Mouse (Mus musculus) neural tube, embryonic 11.5 days (tissue): Measurements from ENCODE around the gene Selplg. TPM values are rescaled to one million over a fixed set of nuclear protein-coding genes. Genes with fewer than 3 reads are reported as not detected.
A peak's percentile ranks its signal among the peaks of the same experiment; 100 is the strongest.

Experiments used
- ATAC-seq: fragments of 200-750 bp; cut with Nextera tagmentation; 2 replicates; pipeline ENCODE4 v1.8.0; 2017; ENCODE audit warnings: moderate number of reproducible peaks, mild to moderate bottlenecking, moderate TSS enrichment, moderate library complexity; ENCODE audit not compliant: insufficient read depth, low FRiP score, low TSS enrichment
- DNase-seq: peaks from one replicate; pipeline ENCODE4 v3.0.0-alpha.2; 2015; ENCODE audit warnings: low spot score
- H3K27ac ChIP-seq: fragments of 300-500 bp; sonication (generic); 2 replicates; pipeline ENCODE4 v1.5.1; 2014; ENCODE audit warnings: low read depth, mild to moderate bottlenecking, low read length
- H3K27me3 ChIP-seq: fragments of 300-500 bp; sonication (generic); 2 replicates; pipeline ENCODE4 v1.6.1; 2014; ENCODE audit warnings: mild to moderate bottlenecking, low read length, mixed read lengths; ENCODE audit not compliant: control insufficient read depth, insufficient read depth
- H3K36me3 ChIP-seq: fragments of 300-500 bp; sonication (generic); 2 replicates; pipeline ENCODE4 v1.6.1; 2014; ENCODE audit warnings: mild to moderate bottlenecking, low read length, moderate library complexity, mixed read lengths; ENCODE audit not compliant: control insufficient read depth, insufficient read depth
- H3K4me1 ChIP-seq: fragments of 300-500 bp; sonication (generic); 2 replicates; pipeline ENCODE4 v1.6.1; 2014; ENCODE audit warnings: low read length, mixed read lengths; ENCODE audit not compliant: control insufficient read depth, insufficient read depth
- H3K4me2 ChIP-seq: fragments of 300-500 bp; sonication (generic); 2 replicates; pipeline ENCODE4 v1.6.1; 2014; ENCODE audit warnings: low read depth, mild to moderate bottlenecking, moderate library complexity
- H3K4me3 ChIP-seq: fragments of 300-500 bp; sonication (generic); 2 replicates; pipeline ENCODE4 v1.5.1; 2014; ENCODE audit warnings: low read depth, low read length
- H3K9ac ChIP-seq: fragments of 300-500 bp; sonication (generic); 2 replicates; pipeline ENCODE4 v1.6.1; 2014; ENCODE audit warnings: mild to moderate bottlenecking, low read length
- H3K9me3 ChIP-seq: fragments of 300-500 bp; sonication (generic); 2 replicates; pipeline ENCODE4 v1.6.1; 2016; ENCODE audit warnings: low read length; ENCODE audit not compliant: control insufficient read depth
- WGBS: fragments of 180-500 bp; shearing (Covaris S2); extraction: QIAGEN DNeasy Blood & Tissue Kit; methylation state at CpG from one replicate; pipeline ENCODE4 v1.1.7; 2014; 5-methylcytosine and 5-hydroxymethylcytosine counted together
- polyA plus RNA-seq: library from polyadenylated mRNA; unstranded; fragments of >200 nt; fragmentation: Nextera tagmentation; extraction: Ambion mirVana; gene quantifications from 2 replicates; pipeline ENCODE4 v1.2.1, GENCODE M21; 2014

Gene Selplg
- polyA plus RNA-seq, 1 experiment from 2014 or later: 1.7 TPM

DNA sequence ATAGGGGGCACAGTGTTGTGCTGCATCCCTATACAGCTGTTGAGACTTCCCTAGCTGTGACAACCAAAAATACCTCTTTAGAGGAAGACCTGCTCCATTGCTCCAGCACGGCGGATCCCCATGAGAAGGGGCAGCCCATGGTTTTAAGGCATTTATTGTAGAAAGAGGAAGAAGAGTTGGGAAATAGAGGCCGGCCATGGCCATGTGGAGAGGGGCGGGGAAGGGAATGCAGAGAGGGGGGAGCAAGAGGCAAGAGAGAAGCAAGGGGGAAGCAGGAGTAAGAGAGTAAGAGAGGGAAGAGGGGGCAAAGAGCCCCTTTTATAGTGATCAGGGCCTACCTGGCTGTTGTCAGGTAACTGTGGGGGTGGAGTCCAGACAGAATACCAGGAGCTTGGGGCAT, 22.3 kb downstream of the Selplg start:
- Histone ChIP-seq H3K4me3 (no peak overlapping the region), H3K4me2 (no peak overlapping the region), H3K36me3 (no peaks in the 10 kb centered on the region), H3K27me3 (no peaks in the 10 kb centered on the region), H3K27ac (no peak overlapping the region), H3K9me3 (no peaks in the 10 kb centered on the region), H3K9ac (no peak overlapping the region), H3K4me1 (no peaks in the 10 kb centered on the region)
- 87% methylated on average over 4 of the region's 4 CpGs for WGBS
- DNase-seq: no peak
- ATAC-seq: no peak

DNA sequence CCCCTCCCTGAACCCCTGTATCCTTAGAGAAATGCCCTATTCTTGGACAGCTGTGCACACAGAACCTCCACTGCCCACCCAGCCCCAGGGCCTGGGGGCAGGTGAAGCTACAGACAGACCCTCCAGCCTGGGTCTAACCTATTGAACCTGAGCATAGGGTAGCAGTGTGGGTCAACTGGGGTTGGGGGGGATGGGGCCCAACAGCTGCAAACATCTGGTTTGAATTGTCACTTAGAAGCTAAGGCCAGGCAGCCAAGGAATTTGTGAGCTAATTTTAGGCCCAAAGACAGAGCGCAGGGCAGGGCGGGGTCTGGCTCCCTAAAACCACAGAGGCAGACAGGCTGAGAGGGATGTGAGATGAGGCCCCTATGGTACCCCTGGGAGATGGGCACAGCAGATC, 24.3 kb downstream of the Selplg start:
- no peaks in the 10 kb centered on the region for H3K4me1 ChIP-seq
- no peak overlapping the region for H3K27ac ChIP-seq
- H3K9me3 ChIP-seq: no peaks in the 10 kb centered on the region
- H3K27me3 ChIP-seq: no peaks in the 10 kb centered on the region
- no peak for DNase-seq
- no peak overlapping the region for H3K4me3 ChIP-seq
- H3K36me3 ChIP-seq: no peaks in the 10 kb centered on the region
- 59% methylated on average over 2 of the region's 2 CpGs for WGBS
- no peak overlapping the region for H3K4me2 ChIP-seq
- no peak overlapping the region for H3K9ac ChIP-seq
- ATAC-seq: no peak

DNA sequence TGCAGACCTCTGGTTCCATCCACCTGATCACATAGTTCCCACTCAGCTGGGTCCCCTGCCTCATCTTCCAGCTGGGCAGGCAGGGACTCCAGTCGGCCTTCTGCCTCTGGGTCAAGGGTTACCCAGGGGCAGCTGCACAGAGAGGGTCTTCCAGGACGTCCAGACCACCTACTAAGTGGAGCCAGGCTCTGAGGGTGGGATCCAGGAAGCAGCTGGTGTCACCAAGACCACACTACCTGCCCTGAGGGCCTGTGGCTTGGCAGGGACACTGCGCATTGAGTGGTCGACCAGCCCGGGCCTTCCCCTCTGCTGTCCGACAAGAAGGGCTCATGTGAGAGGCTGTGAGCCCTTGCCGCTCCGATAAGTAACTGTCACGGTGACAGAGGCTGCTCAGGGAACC, 24.7 kb downstream of the Selplg start:
- Histone ChIP-seq H3K27me3 (no peaks in the 10 kb centered on the region), H3K4me2 (no peak overlapping the region), H3K9ac (no peak overlapping the region), H3K27ac (no peak overlapping the region), H3K4me3 (no peak overlapping the region), H3K9me3 (no peaks in the 10 kb centered on the region), H3K4me1 (no peaks in the 10 kb centered on the region), H3K36me3 (no peaks in the 10 kb centered on the region)
- DNase-seq (no peak), ATAC-seq (no peak)
- 60% methylated on average over 9 of the region's 9 CpGs for WGBS

DNA sequence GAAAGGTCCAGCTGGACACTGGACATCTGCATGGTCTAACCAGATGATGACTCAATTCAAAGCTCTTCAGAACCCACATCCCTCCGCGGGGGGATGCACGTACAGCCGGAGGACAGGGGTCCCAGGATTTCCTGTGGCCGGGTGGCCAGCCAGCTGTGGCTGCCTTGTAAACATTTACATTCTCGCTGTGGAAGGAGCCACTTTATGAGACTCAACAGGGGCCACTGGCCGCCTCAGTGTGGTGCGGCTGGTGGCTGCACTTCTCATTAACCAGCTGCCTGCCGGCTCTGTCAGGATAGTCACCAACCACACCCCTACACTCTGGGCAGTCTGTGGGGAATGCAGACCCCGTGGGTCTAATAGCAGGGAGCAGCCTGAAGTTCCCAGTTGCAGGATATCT, 26.0 kb downstream of the Selplg start:
- Histone ChIP-seq H3K4me1 (no peaks in the 10 kb centered on the region), H3K36me3 (no peaks in the 10 kb centered on the region), H3K9me3 (no peaks in the 10 kb centered on the region), H3K9ac (no peak overlapping the region), H3K4me3 (no peak overlapping the region), H3K4me2 (no peak overlapping the region), H3K27me3 (no peaks in the 10 kb centered on the region), H3K27ac (no peak overlapping the region)
- WGBS: 39% methylated on average over 10 of the region's 10 CpGs
- ATAC-seq (no peak), DNase-seq (no peak)

DNA sequence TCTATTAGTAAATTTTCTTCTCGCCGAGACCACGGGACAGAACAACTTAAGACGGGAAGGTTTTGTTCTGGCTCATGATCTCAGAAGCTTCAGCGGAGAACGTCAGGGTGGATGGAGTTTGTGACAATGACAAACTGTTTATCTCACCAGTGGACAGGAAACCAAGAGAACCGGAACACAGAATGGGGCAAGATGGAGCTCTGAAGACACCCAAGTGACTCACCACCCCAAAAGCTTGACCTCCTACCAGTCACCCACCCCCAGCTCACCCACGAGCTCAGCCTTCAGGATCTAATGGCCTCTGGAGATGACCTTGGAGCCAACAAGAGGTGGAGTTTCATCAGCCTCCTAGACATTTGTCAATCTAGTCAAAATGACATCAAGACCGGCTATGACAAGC, 27.1 kb downstream of the Selplg start:
- no peaks in the 10 kb centered on the region for H3K36me3 ChIP-seq
- DNase-seq (no peak), ATAC-seq (no peak)
- 88% methylated on average over 9 of the region's 9 CpGs for WGBS
- H3K27me3 ChIP-seq: no peaks in the 10 kb centered on the region
- no peaks in the 10 kb centered on the region for H3K9me3 ChIP-seq
- no peak overlapping the region for H3K4me3 ChIP-seq
- H3K4me1 ChIP-seq: no peaks in the 10 kb centered on the region; the same call in 1 of the 2 replicates
- no peak overlapping the region for H3K4me2 ChIP-seq
- no peak overlapping the region for H3K9ac ChIP-seq
- H3K27ac ChIP-seq: no peak overlapping the region

DNA sequence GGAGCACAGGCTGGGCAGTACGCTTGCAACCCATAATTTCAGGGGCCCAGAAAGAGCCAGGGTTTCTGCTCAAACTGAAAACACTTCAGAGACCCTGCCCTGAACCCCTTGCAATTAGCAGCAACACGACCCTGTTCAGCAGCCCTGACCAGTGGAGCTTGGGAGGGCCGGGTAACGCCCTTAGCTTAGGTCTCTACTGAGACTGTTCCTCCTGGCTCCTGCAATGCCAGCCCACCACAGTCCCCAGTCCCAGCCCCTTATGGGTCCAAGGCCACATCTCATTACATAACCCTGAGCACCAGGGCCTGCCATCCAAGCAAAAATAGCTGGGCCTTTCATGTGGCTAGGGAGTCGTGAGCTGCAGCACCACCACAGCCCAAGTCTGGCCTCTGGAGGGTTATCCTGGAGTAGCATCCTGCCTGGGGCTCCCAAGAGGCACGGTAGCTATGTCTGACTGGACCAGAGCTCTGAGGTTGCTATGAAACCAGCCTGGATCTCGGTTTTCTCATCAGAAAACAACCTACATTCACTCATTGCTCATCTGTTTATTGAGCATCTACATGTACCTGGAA, 28.0 kb downstream of the Selplg start:
- no peak for ATAC-seq
- H3K4me1 ChIP-seq: no peaks in the 10 kb centered on the region; the same call in 1 of the 2 replicates
- H3K4me2 ChIP-seq: no peak overlapping the region
- H3K27ac ChIP-seq: no peak overlapping the region
- DNase-seq: no peak
- WGBS: 61% methylated on average over 7 of the region's 7 CpGs
- no peak overlapping the region for H3K4me3 ChIP-seq
- H3K27me3 ChIP-seq: no peaks in the 10 kb centered on the region
- no peaks in the 10 kb centered on the region for H3K36me3 ChIP-seq
- no peaks in the 10 kb centered on the region for H3K9me3 ChIP-seq
- no peak overlapping the region for H3K9ac ChIP-seq

DNA sequence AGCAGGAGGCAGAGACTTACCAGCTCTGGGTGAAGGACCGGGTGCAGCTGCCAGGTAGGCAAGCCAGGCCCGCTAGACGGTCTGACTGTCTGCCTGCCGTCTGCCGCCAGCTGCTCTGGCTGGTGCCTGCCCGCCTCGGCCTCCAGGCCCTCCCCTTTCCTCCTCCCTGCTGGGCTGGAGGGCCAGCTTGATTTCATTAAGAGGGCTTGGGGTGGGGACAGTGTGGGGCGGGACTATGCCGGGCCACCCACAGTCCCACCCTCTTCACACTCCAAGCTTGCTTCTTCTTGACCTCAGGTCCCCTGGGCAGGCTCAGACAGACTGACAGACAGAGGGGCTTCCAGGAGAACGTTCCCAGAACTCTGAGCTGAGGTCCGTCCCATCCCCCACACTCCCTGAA, 32.2 kb downstream of the Selplg start, which contains the start of gene Tmem119:
Tmem119 (minus strand) TSS at position 237 of the 400 bp plus-strand sequence.
- peak within 1 kb of the TSS; percentile 37; the same call in 1 of the 2 replicates for H3K9ac ChIP-seq
- H3K9me3 ChIP-seq: no peaks in the 10 kb centered on the region
- ATAC-seq (peak; percentile 68), DNase-seq (peak; percentile 80)
- no peaks in the 10 kb centered on the region for H3K27me3 ChIP-seq
- peak within 1 kb of the TSS; percentile 34 for H3K4me3 ChIP-seq
- H3K36me3 ChIP-seq: no peaks in the 10 kb centered on the region
- peak within 1 kb of the TSS; percentile 76 for H3K27ac ChIP-seq
- WGBS: 2% methylated on average over 11 of the region's 11 CpGs
- peak within 1 kb of the TSS; percentile 32 for H3K4me2 ChIP-seq
- H3K4me1 ChIP-seq: peaks cover 16% of the 10 kb centered on the region

DNA sequence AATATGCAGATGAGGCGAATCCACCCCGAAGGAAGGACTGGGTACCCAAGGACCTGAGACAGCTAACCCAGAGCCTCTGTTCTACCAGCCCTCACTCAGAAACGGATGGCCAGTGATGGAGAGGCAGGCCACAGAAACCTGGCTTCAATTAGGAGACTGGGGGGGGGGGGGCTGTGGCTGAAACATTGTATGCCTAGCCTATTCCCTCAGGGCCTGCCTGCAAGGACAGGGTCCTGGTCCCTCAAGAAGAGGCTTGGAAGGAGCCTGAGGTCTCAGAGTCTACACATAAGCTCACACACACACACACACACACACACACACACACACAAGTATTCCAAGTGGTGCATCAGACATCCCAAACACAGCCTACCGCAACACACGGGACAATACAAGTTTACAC, 32.8 kb downstream of the Selplg start:
- no peaks in the 10 kb centered on the region for H3K9me3 ChIP-seq
- no peaks in the 10 kb centered on the region for H3K36me3 ChIP-seq
- ATAC-seq (no peak), DNase-seq (no peak)
- WGBS: 52% methylated on average over 5 of the region's 5 CpGs
- no peaks in the 10 kb centered on the region for H3K27me3 ChIP-seq
- H3K4me1 ChIP-seq: peaks cover 16% of the 10 kb centered on the region
- H3K4me3 ChIP-seq: peak overlapping the region; percentile 34
- peak overlapping the region; percentile 32 for H3K4me2 ChIP-seq
- peak overlapping the region; percentile 37; the same call in 1 of the 2 replicates for H3K9ac ChIP-seq
- peak overlapping the region; percentile 76 for H3K27ac ChIP-seq

DNA sequence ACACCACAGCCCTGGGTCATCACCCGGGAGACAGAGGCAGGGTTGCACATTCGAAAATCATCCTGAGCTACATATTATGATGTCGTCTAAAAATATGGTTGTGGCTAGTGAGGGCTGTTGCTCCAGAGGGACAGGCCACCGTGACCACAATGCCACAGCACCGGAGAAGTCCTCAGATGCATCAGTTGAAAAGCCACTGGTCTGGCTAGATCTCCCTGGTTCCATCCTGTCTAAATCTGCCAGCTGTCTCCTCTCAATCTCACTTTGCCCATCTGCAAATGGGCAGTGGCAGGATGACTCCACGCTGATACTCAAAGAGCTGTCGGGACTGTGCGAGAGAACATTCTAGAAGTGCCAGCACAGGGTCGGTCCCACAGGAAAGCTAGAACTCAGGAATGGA, 33.9 kb downstream of the Selplg start:
- ATAC-seq: no peak
- 84% methylated on average over 9 of the region's 9 CpGs for WGBS
- Histone ChIP-seq H3K9ac (no peak overlapping the region), H3K36me3 (no peaks in the 10 kb centered on the region), H3K27me3 (no peaks in the 10 kb centered on the region), H3K27ac (no peak overlapping the region), H3K9me3 (no peaks in the 10 kb centered on the region), H3K4me2 (no peak overlapping the region; the same call in none of the 2 replicates), H3K4me1 (peaks cover 16% of the 10 kb centered on the region), H3K4me3 (no peak overlapping the region)
- no peak for DNase-seq
